Mouse (Mus musculus): ENCODE measurements around the gene Arhgap30. TPM values are rescaled to one million over a fixed set of nuclear protein-coding genes. Genes with fewer than 3 reads are reported as not detected.

The Arhgap30 gene
- polyA plus RNA-seq (2015; fragmentation: Nextera tagmentation; extraction: Ambion mirVana): 0.45 and 0.59 TPM in 2 replicates

DNA sequence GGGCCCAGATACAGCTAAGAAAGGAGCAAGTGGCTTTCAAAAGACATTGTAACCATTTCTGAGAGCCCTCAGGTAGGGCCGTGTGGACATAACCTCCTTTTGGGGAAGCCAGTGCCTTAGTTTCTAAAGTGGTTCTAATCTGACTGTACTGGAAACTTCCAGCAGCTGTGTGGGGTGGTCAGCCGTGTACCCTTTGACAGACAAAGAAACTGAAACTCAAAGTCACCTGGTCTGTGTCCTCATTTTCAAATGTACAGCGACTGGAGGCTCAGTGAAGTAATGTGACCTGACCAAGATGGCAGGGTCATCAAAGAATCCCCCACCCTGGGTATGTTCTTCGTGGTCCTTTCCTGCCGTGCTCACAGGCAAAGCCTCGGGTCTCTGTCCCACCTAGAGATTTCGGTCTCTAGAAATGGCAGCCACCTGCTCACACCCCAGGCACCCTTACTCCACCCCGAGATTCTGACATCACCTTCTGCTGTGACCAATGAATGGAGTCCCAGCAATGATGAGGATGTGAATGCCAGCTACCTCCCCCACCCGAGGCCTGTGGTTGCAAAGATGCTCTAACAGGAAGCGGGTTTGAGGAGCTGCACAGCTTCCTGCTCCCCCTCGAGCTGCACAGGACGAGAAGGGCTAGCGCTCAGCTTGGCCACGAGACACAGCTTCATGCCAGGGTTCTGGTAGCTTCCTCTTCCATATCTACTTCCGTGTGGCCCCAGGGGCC is at the start of gene Arhgap30:
Gene Arhgap30 (plus strand): TSS at position 579 of the 727 bp plus-strand sequence.
- no peaks in the 10 kb centered on the region for H3K36me3 ChIP-seq (ENCODE audit: control insufficient read depth, insufficient read depth, low read length)
- H3K4me1 ChIP-seq (ENCODE audit: control insufficient read depth, insufficient read depth, low read length): no peaks in the 10 kb centered on the region
- H3K4me3 ChIP-seq (ENCODE audit: low read depth, low read length): no peak within 1 kb of the TSS
- H3K4me2 ChIP-seq (ENCODE audit: low read length): no peak within 1 kb of the TSS
- WGBS: 83% methylated on average over 15 of the region's 15 CpGs
- no peak within 1 kb of the TSS for H3K9ac ChIP-seq (ENCODE audit: low read depth, low read length)
- no peaks in the 10 kb centered on the region for H3K9me3 ChIP-seq (replicated peaks; ENCODE audit: control insufficient read depth, low read length, poor library complexity, severe bottlenecking)
- no peak within 1 kb of the TSS for H3K27ac ChIP-seq (ENCODE audit: low read length)
- H3K27me3 ChIP-seq (ENCODE audit: control insufficient read depth, insufficient read depth, low read depth, low read length): no peaks in the 10 kb centered on the region
- ATAC-seq: no peak

- 94% methylated on average over 16 of the region's 16 CpGs for WGBS
- ATAC-seq: no peak
- peaks cover 25% of the 10 kb centered on the region for H3K4me1 ChIP-seq (ENCODE audit: control insufficient read depth, insufficient read depth, low read length)
- peaks cover 5% of the 10 kb centered on the region for H3K9me3 ChIP-seq (replicated peaks; ENCODE audit: control insufficient read depth, low read length, poor library complexity, severe bottlenecking)
- no peak overlapping the region for H3K4me2 ChIP-seq (ENCODE audit: low read length)
- peaks cover 19% of the 10 kb centered on the region for H3K36me3 ChIP-seq (ENCODE audit: control insufficient read depth, insufficient read depth, low read length)
- no peak overlapping the region for H3K4me3 ChIP-seq (ENCODE audit: low read depth, low read length)
- H3K27me3 ChIP-seq (ENCODE audit: control insufficient read depth, insufficient read depth, low read depth, low read length): no peaks in the 10 kb centered on the region
- no peak overlapping the region for H3K9ac ChIP-seq (ENCODE audit: low read depth, low read length)
- H3K27ac ChIP-seq (ENCODE audit: low read length): no peak overlapping the region
These were observed 46.2 kb upstream of the Arhgap30 start for GRCm38 (mm10) chr1:171342262-171343207.

- H3K27me3 ChIP-seq (ENCODE audit: control insufficient read depth, insufficient read depth, low read depth, low read length): no peaks in the 10 kb centered on the region
- H3K4me1 ChIP-seq (ENCODE audit: control insufficient read depth, insufficient read depth, low read length): peaks cover 30% of the 10 kb centered on the region
- 0 out of 2 replicates have a peak overlapping the region, but pooled peaks have one; percentile 84 for H3K9ac ChIP-seq (ENCODE audit: low read depth, low read length)
- peak overlapping the region; percentile 75 for H3K4me2 ChIP-seq (ENCODE audit: low read length)
- peak overlapping the region; percentile 84 for H3K4me3 ChIP-seq (ENCODE audit: low read depth, low read length)
- H3K27ac ChIP-seq (ENCODE audit: low read length): no peak overlapping the region
- peaks cover 10% of the 10 kb centered on the region for H3K36me3 ChIP-seq (ENCODE audit: control insufficient read depth, insufficient read depth, low read length)
- ATAC-seq: no peak
- whole genome bisulfite sequencing: 87% methylated on average over 9 of the region's 9 CpGs
- H3K9me3 ChIP-seq (replicated peaks; ENCODE audit: control insufficient read depth, low read length, poor library complexity, severe bottlenecking): peaks cover 5% of the 10 kb centered on the region
These were observed 44.7 kb upstream of the Arhgap30 start for GRCm38 (mm10) chr1:171343922-171344677.

DNA sequence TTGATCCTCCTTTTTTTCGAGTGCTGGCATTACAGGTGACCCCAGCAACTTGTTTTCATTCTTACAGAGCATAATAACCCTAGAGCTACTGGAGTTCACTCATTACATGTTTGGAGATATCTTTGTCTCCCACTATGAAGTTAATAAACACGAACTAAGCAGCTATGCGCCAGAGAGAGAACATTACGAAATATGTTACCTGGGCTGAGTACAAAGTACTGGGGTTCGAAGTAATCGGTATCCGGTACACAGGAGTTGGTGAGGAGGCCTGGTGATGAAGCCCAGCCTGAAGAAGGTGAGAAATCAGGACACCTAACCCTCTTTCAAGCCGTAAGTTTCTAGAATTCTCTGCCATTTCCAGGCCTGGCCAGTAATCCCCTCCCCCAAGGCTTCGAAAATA is 44.0 kb upstream of the Arhgap30 start:
- no peak overlapping the region for H3K27ac ChIP-seq (ENCODE audit: low read length)
- ATAC-seq: 0 out of 2 replicates have a peak, but pooled peaks have one; percentile 4
- H3K4me1 ChIP-seq (ENCODE audit: control insufficient read depth, insufficient read depth, low read length): peaks cover 32% of the 10 kb centered on the region
- H3K9ac ChIP-seq (ENCODE audit: low read depth, low read length): peak overlapping the region; percentile 84
- peak overlapping the region; percentile 75 for H3K4me2 ChIP-seq (ENCODE audit: low read length)
- peak overlapping the region; percentile 84 for H3K4me3 ChIP-seq (ENCODE audit: low read depth, low read length)
- no peaks in the 10 kb centered on the region for H3K27me3 ChIP-seq (ENCODE audit: control insufficient read depth, insufficient read depth, low read depth, low read length)
- WGBS: 82% methylated on average over 9 of the region's 9 CpGs
- peaks cover 5% of the 10 kb centered on the region for H3K9me3 ChIP-seq (replicated peaks; ENCODE audit: control insufficient read depth, low read length, poor library complexity, severe bottlenecking)
- peaks cover 9% of the 10 kb centered on the region for H3K36me3 ChIP-seq (ENCODE audit: control insufficient read depth, insufficient read depth, low read length)

- ATAC-seq: peak; percentile 94
- WGBS: 1% methylated on average over 53 of the region's 53 CpGs
- H3K4me3 ChIP-seq (ENCODE audit: low read depth, low read length): peak within 1 kb of the TSS; percentile 84
- H3K27ac ChIP-seq (ENCODE audit: low read length): peak within 1 kb of the TSS; percentile 72
- H3K9me3 ChIP-seq (replicated peaks; ENCODE audit: control insufficient read depth, low read length, poor library complexity, severe bottlenecking): peaks cover 5% of the 10 kb centered on the region
- peak within 1 kb of the TSS; percentile 84 for H3K9ac ChIP-seq (ENCODE audit: low read depth, low read length)
- H3K36me3 ChIP-seq (ENCODE audit: control insufficient read depth, insufficient read depth, low read length): peaks cover 9% of the 10 kb centered on the region
- H3K27me3 ChIP-seq (ENCODE audit: control insufficient read depth, insufficient read depth, low read depth, low read length): no peaks in the 10 kb centered on the region
- peak within 1 kb of the TSS; percentile 75 for H3K4me2 ChIP-seq (ENCODE audit: low read length)
- peaks cover 32% of the 10 kb centered on the region for H3K4me1 ChIP-seq (ENCODE audit: control insufficient read depth, insufficient read depth, low read length)
These were observed 43.3 kb upstream of the Arhgap30 start, which contains the start of the genes Nit1 and Pfdn2 for GRCm38 (mm10) chr1:171345225-171346094. Gene Nit1 (minus strand): TSS chr1:171345646. Gene Pfdn2 (plus strand): TSS chr1:171345670.

GRCm38 (mm10) chr1:171346095-171346450 is 42.7 kb upstream of the Arhgap30 start:
- ATAC-seq: peak; percentile 3; the same call in 1 of the 2 replicates
- Histone ChIP-seq H3K4me2 (ENCODE audit: low read length) (peak overlapping the region; percentile 75), H3K4me1 (ENCODE audit: control insufficient read depth, insufficient read depth, low read length) (peaks cover 32% of the 10 kb centered on the region), H3K9me3 (replicated peaks; ENCODE audit: control insufficient read depth, low read length, poor library complexity, severe bottlenecking) (peaks cover 5% of the 10 kb centered on the region), H3K4me3 (ENCODE audit: low read depth, low read length) (peak overlapping the region; percentile 84), H3K9ac (ENCODE audit: low read depth, low read length) (peak overlapping the region; percentile 84), H3K27me3 (ENCODE audit: control insufficient read depth, insufficient read depth, low read depth, low read length) (no peaks in the 10 kb centered on the region), H3K27ac (ENCODE audit: low read length) (peak overlapping the region; percentile 72), H3K36me3 (ENCODE audit: control insufficient read depth, insufficient read depth, low read length) (peaks cover 9% of the 10 kb centered on the region)
- 2% methylated on average over 14 of the region's 14 CpGs for WGBS

- H3K4me1 ChIP-seq (ENCODE audit: control insufficient read depth, insufficient read depth, low read length): peaks cover 32% of the 10 kb centered on the region
- no peaks in the 10 kb centered on the region for H3K36me3 ChIP-seq (ENCODE audit: control insufficient read depth, insufficient read depth, low read length)
These were observed 40.1 kb upstream of the Arhgap30 start for GRCm38 (mm10) chr1:171348665-171349064.

DNA sequence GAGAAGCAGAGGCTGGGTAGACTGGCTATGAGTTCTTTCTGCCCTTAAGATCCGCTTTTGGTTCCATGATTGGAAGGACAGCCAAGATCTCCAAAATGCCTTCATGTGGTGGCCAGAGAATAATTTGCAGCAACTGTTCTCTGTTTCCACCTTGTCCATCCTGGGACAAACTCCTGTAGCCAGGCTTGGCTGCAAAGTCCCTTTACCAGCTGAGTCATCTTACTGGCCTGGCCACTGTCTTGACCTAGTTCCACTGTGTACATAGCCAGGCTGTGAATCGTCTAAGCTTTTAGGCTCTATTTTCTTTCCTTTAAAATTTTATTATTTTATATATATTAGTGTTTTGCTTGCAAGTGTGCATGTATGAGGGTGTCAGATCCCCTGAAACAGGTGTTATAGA is 39.5 kb upstream of the Arhgap30 start:
- Histone ChIP-seq H3K27ac (ENCODE audit: low read length) (no peak overlapping the region), H3K9ac (ENCODE audit: low read depth, low read length) (no peak overlapping the region), H3K36me3 (ENCODE audit: control insufficient read depth, insufficient read depth, low read length) (no peaks in the 10 kb centered on the region), H3K27me3 (ENCODE audit: control insufficient read depth, insufficient read depth, low read depth, low read length) (no peaks in the 10 kb centered on the region), H3K4me3 (ENCODE audit: low read depth, low read length) (no peak overlapping the region), H3K9me3 (replicated peaks; ENCODE audit: control insufficient read depth, low read length, poor library complexity, severe bottlenecking) (peaks cover 5% of the 10 kb centered on the region), H3K4me2 (ENCODE audit: low read length) (no peak overlapping the region), H3K4me1 (ENCODE audit: control insufficient read depth, insufficient read depth, low read length) (peaks cover 27% of the 10 kb centered on the region)
- no peak for ATAC-seq
- WGBS: 96% methylated on average over 2 of the region's 2 CpGs

More at GRCm38 (mm10) chr1:171348665-171349064, 40.1 kb upstream of the Arhgap30 start:
- Histone ChIP-seq H3K9me3 (replicated peaks; ENCODE audit: control insufficient read depth, low read length, poor library complexity, severe bottlenecking) (peaks cover 5% of the 10 kb centered on the region), H3K4me2 (ENCODE audit: low read length) (no peak overlapping the region), H3K4me3 (ENCODE audit: low read depth, low read length) (no peak overlapping the region), H3K9ac (ENCODE audit: low read depth, low read length) (no peak overlapping the region), H3K27me3 (ENCODE audit: control insufficient read depth, insufficient read depth, low read depth, low read length) (no peaks in the 10 kb centered on the region), H3K27ac (ENCODE audit: low read length) (no peak overlapping the region)
- 88% methylated on average over 3 of the region's 3 CpGs for WGBS
- ATAC-seq: no peak

All from midbrain, embryonic 16.5 days (tissue).